14 mouse cellular contexts compared by ENCODE assay signal in the genomic region with DNA sequence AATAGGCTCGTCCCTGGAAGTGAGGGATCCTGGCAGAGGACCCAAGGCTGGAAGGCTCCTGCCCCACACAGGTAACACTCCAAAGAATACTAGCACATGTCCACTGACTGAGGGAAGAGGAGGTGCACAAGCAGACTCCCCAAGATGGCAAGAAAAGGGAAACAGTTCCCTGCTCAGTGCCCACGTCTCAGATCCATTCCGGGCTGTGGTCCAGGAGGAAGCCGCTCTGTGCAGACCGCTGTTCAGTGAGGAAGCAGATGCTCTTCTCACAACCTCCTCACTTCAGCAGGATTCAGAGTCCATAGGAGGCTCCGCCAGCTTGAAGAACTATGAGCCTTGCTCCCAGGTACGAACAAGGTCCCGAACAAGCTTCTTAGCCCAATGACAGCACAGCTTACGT. TPM values are rescaled to one million over a fixed set of nuclear protein-coding genes. Genes with fewer than 3 reads are reported as not detected.
DNase-seq lines count a peak whose midpoint lies in the region.
"Had no signal": no experiment of that assay in that cellular context is flagged by ENCODE, and none has a peak within 500 bp of the region (broad histone marks: within the 10 kb centered on the region; RNA-seq: fewer than 3 reads in every experiment).

No protein-coding gene starts in this region.

- intact Hi-C loops in left cerebral cortex, postnatal 14 days (cut with DNase I), result no loop called here

- peak; percentile 58 for DNase-seq in layer of hippocampus, adult 11-12 months (ENCODE audit: low spot score)
- no peak for DNase-seq in layer of hippocampus, postnatal 14 days (ENCODE audit: low spot score in 2 of 2)
- peak; percentile 58 to 62 for DNase-seq in layer of hippocampus, adult 8-10 months (ENCODE audit: low spot score in 2 of 2)
- peak; percentile 71 to 77 for DNase-seq in left cerebral cortex, postnatal 14 days (ENCODE audit: low spot score in 2 of 2)
- DNase-seq in telencephalon, adult 2 months (ENCODE audit: low read depth, low spot score), result peak; percentile 79
- DNase-seq in heart, adult 8-10 months (ENCODE audit: low spot score), result no peak
- DNase-seq in neural tube, embryonic 10.5 days (ENCODE audit: extremely low spot score, low spot score), result no peak
- DNase-seq: adrenal gland, adult 2 months; gastrocnemius, postnatal 36 days; heart, postnatal 36 days; lung, adult 2 months; lung, postnatal 4 days; spleen, adult 18-20 months; thymus, postnatal 36 days had no signal

RNA-seq across cellular contexts. Expression of a gene that starts 13.6 kb away (rescaled TPM):
- total RNA-seq in layer of hippocampus, postnatal 14 days (2021), result not detected
- total RNA-seq in layer of hippocampus, adult 8-10 months (2022), result under 1 TPM in 3 of 4 experiments, not detected in 1; 0.22 to 0.30 (median 0.25) TPM
- total RNA-seq in left cerebral cortex, postnatal 14 days (2021), result under 1 TPM; 0.25 to 0.33 TPM
- total RNA-seq in heart, adult 8-10 months (2022), result under 1 TPM in 1 of 4 experiments, not detected in 3; 0.11 TPM
- total RNA-seq: adrenal gland, adult 2 months had no signal

RNA-seq across cellular contexts. Expression of a gene that starts 21.1 kb away (rescaled TPM):
- total RNA-seq in layer of hippocampus, postnatal 14 days (2021), result 10 to 100 TPM; 46.2 to 51.2 TPM
- total RNA-seq in layer of hippocampus, adult 8-10 months (2022), result 10 to 100 TPM; 43.0 to 55.3 (median 48.6) TPM
- 10 to 100 TPM; 43.0 to 45.8 TPM for total RNA-seq in left cerebral cortex, postnatal 14 days (2021)
- total RNA-seq in heart, adult 8-10 months (2022), result 10 to 100 TPM; 59.5 to 77.7 (median 70.8) TPM

RNA-seq across cellular contexts. Expression of a gene that starts 44.2 kb away (rescaled TPM):
- total RNA-seq in layer of hippocampus, postnatal 14 days (2021), result 10 to 100 TPM; 18.7 to 21.6 TPM
- total RNA-seq in layer of hippocampus, adult 8-10 months (2022), result 10 to 100 TPM; 17.9 to 23.7 (median 22.3) TPM
- total RNA-seq in left cerebral cortex, postnatal 14 days (2021), result 10 to 100 TPM; 13.0 to 13.9 TPM
- total RNA-seq in heart, adult 8-10 months (2022), result 10 to 100 TPM; 32.7 to 43.3 (median 40.3) TPM

RNA-seq across cellular contexts. Expression of a gene that starts 48.0 kb away (rescaled TPM):
- total RNA-seq in layer of hippocampus, postnatal 14 days (2021), result 10 to 100 TPM; 16.5 to 22.1 TPM
- total RNA-seq in layer of hippocampus, adult 8-10 months (2022), result 10 to 100 TPM; 12.8 to 22.5 (median 17.9) TPM
- total RNA-seq in left cerebral cortex, postnatal 14 days (2021), result 10 to 100 TPM; 15.0 to 15.1 TPM
- 10 to 100 TPM; 11.3 to 21.8 (median 12.9) TPM for total RNA-seq in heart, adult 8-10 months (2022)

Comparison
In these comparisons a context has a peak if more than half of its experiments do, and no peak if none do; other contexts are left out.
1. DNase-seq: peak in layer of hippocampus, adult 11-12 months (single experiment), layer of hippocampus, adult 8-10 months (2 of 2), left cerebral cortex, postnatal 14 days (2 of 2) and telencephalon, adult 2 months (single experiment); none in layer of hippocampus, postnatal 14 days (0 of 2), heart, adult 8-10 months (single experiment) and neural tube, embryonic 10.5 days (single experiment).